Mouse (Mus musculus) thymus, postnatal 25 days (tissue): ENCODE data around the gene Dab1.

Source experiments
- DNase-seq: peaks from one replicate; pipeline ENCODE4 v3.0.0; 2022

The Dab1 gene

DNA sequence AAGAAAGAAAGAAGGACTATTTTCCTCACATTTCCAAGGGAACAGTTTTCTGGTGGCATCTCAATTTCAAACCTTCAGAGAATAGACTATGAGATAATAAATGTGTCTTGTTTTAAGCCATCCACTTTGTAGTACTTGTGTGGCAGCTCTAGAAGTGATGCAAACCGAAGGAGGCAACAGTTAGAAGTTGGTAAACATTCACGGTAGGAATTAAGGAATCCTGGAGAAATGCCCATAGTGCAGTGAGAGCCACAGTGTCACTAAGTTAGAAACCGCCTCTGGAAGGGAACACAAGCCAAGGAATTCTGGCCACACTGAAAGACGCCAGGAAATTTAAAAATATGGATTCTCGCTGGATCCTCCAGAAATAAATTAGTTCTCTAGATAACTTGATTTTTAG, 502.8 kb downstream of the Dab1 start:
- no peak for DNase-seq

DNA sequence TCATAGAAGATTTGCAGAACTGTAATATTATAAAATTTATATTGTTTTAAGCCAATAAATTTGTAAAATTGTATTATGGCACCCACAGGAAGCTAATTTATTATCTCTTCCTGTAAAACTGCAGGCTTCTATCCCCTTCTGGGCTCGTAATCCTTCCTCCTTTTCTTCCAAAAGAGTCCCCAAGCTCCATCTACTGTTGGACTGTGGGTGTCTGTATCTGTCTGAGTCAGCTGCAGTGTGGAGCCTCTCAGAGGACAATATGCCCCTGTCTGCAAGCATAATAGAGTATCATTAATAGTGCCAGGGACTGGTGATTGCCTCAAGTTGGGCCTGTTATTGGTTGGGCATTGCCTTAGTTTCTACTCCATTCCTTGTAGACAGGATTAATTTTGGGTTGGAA, 503.2 kb downstream of the Dab1 start:
- no peak for DNase-seq

DNA sequence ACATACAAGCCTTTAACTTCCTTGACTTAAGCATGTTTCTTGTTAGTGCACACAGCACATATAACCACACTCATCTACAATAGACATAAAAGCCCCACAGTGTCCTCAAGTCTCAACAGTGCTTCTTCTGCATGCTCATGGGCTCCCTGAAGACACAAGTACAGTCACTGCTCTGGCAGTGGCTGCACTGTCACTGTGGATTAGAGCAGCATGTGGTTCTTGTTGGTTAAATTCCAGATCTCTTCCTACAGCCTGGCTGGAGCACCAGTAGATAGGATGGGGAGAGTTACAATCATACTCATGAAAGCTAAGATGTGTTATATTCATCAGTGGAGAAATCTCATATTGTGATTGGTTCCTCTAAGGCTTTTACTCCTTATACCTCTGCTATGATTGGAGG, 534.5 kb downstream of the Dab1 start:
- no peak for DNase-seq

DNA sequence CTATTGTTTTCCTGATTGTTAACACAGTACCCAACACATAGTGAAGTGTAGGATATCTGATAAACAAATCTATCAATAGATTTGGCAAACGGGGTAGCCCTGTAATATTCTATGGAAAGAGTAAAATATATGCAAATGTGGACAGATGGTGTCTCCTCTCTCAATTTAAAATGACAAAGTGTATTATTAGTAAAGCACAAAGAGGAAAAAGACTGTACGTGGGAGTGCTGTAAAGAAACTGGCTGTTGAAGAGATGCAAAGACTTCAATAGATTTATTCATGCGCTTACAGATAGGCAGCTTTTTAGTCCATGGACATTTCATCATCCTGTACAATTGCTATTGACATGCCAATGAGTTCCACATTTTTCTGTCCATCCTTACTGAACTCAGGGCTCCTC, 558.9 kb downstream of the Dab1 start:
- DNase-seq: no peak

DNA sequence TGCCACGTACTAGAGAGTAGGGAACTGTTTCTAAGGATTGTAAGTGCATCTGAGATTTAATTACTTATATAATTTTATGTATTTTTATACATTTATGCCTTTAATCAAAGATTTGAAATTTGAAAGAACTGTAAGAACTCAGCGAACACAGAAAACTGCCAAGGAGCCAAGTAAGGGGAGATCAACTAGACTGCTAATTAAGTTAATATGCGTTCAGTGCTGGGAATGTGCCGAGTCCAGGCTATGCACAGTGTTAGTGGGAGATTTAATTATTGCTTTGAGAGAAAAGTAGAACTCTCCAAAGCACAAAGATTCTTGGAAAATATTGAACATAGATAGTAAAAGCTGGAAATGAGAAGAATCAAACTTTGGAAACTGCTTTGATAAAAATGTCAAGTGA, 567.2 kb downstream of the Dab1 start:
- DNase-seq: no peak

DNA sequence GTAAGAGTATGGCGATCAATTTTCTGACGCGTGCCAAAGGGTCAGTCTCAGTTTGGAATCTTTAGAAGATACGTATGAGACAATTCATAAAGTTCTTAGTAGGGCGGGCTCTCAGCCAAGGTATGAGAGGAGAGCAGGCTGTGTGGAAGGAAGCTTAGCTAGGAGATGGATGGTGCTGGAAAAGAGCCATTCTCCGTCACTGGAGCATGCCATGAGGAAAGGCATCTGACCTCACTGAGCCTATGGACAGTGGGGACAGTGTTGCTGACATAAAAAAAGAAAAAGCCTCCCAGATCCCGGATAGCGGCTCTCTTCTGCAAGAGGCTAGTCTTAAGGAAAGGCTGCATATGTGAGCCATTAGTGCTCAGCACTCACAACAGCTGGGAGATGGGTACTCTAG, 579.5 kb downstream of the Dab1 start:
- DNase-seq: no peak

DNA sequence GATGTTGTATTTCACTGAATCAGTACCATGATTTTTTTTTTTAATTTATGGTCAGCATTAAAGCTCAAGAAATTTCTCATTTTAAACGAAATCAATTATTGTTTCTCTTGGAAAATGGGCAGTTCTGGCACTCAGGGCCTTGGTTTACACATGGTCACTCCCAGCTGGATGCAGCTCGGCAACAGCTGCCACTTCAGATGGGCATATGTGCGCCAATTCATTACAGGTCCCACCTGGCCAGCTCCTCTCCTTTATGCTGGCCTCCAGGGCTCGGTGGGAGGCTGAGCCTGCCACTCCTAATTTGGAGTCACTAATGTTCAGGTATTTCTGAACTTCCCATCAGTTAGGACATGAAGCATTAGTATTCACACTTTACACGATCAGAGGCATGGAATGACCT, 582.5 kb downstream of the Dab1 start:
- DNase-seq: no peak

DNA sequence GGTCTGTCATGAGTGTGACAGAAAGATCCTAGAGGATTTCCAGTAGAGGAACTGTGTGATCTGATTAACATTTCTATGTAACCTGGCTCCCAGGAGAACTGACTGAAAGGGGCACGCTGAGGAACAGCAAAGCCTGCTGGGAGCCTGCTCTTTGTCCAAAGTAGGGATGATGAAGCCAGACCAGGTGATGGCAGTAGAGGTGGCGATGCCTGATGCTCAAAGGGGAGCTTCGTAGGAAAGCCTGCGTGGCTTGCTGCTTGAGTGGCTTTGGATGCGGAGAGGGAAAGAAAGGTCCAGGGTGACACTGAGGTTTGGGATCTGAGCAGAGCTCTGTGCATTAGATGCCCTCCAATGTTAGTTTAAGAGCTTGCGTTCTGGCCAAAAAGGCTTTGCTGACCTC, 584.9 kb downstream of the Dab1 start:
- no peak for DNase-seq

DNA sequence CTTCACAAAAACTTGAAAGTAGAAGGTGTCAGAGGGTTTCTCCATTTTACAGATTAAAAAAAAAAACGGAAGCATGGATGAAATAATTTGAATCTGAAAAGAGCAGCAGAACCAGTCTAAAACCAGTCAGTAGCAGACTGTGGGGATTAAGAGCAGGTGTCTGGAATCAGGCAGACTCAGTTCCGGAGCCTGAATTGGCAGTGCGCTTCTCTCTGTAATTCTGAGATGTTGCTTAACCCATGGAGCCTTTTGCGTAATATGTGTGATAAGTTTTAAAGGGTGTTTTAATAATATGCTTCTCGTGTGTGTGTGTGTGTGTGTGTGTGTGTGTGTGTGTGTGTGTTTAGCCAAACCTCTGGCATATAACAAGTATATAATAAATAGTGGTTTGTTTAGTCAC, 587.5 kb downstream of the Dab1 start:
- no peak for DNase-seq

DNA sequence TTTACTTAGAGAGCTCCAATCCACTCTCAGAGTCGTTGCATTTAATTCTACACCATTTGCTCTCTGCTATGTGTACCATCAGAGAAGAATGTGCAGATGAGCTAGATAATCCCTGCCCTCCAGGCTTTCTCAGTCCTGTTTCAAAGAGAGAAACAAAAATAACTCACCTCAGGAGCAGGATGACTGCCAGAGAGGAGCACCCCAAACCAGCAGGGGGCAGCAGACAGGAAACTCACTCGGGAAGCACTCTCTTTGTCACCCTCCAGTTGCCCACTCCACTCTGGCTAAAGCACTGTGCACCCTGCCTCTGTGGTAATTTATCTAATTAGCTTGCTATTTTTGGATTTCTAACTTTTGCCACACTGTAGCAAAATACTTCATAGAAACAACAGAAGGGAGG, 589.9 kb downstream of the Dab1 start:
- DNase-seq: no peak

DNA sequence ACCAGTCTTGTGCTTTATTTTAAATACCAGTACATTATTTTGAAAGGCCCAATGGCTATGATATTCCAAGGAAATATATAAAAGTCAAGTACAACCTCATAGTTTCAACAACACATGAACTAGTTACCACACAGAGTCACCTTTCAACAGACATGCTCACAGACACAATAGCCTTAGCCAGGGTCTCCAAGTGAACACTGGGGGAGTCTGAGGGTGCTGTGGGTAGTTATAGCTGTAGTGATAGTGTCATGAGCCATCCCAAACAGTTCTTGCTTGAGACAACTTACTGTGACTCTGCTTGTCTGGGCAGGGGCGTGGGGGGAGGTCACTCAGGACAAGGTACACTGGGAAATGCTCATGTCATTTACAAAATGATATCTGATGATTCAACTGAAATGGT, 591.6 kb downstream of the Dab1 start:
- no peak for DNase-seq

DNA sequence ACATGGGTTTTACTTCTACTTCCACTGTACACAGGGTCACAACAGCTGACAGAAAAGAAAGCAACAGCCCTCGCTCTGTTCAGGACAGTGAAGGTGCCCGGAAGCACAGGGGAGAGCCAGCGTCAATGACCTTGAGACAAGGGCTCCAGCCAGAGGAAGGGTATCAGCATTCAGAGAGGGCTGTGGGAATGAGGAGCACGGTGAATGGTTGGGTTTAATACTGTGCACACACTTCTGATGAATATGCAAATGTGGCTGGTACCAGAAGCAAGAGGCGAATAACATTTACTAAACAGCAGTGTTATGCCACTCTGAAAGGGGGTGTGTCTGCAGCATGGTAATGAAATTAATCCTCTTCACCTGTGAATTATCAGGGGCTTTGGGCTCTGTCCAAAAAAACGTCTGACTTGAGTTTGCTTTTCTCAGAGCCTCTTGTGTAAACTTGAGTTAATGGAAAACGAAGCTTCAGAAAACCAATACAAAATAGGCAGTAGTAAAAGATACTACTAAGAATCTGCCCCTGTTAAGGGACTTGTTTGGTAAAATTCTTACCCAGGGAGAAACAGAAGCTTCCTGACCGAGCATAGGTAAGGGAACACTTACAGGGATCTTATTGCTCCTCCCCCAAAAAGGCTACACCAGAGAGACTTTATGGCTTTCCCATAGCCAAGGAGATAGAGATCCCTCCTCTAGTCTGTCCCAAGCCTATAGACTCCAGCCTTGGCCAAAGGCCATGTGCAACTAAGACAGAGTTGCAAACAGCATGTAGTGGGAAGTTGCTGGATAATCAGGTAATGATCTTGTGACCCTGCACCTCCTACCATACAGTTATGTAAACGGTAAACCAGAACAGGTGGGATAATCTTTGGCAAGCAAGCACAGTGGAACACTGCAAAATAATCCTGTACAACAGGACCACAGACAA, 592.6 kb downstream of the Dab1 start:
- no peak for DNase-seq

DNA sequence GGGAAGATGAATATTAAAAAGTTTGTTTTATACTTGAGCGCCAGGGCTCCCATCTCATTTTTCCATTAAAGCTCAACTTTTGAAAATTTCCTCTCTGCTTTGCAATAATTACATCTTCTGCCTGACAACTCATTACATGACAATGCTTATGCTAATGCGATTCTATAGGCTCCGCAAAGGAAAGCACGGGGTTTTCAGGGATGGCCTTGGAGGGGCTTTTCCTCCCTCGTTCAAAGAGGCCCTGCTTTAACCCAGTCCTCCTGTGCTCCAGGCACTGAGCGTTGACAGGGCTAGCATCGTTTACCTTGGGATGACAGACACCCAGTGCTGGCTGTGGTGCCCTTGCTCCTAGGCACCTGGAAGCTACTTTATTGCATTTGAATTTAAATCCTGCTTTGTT, 595.6 kb downstream of the Dab1 start:
- no peak for DNase-seq

DNA sequence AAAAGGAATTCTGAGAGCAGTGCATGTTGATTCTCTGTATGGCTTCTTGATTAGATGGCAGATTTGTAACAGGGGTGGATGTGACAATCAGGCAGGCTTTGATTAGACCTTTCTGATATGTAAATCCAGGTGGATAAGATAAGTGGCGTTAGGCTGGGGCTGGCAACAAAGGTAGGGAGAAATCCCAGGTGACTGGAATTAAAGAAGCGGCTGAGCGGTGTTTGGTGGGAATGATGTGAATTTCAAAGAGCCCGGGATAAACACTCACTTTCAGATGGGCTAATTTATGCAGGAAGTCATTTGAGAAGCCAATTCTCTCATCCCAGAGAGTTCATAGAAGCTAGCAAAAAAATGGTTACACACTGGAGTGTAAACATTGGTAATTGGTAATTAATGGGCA, 598.2 kb downstream of the Dab1 start:
- DNase-seq: no peak

DNA sequence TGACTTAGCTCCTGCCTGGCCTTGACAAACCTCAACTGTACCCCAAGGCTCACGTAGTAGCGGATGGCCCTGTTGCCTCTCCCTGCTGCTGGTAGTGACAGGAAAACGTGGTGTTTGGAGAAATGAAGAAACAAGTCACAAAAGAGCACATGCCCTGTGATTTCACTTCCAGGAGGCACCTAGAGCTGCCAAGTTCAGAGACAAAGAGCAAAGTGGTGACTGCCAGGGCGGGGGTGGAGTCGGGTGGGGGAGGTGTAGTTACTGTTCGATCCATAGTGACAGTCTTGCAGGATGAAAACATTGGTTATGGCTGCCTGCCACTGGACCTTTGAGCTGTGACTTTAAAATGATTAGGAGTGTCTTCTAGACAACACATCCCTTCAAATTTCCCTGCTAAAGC, 599.6 kb downstream of the Dab1 start:
- DNase-seq: no peak

DNA sequence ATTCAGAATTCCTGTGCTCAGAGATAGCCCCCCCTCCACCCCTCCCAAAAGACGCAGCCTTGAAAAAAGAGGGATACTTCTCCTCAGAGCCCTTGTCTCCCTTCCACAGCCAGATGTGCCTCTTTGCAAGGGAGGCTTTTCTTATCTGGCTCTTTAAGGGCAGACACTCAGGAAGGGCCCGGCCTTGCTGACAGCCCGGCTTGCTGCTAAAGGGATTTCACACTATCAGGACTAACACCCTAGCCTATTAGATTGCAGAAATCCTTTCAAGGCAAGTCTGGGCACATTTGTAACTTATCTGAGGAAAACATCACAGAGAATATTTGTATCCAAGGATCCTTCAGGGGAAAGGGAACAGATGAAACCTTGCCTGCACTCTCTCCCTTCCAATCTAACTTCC, 600.9 kb downstream of the Dab1 start:
- DNase-seq: no peak

DNA sequence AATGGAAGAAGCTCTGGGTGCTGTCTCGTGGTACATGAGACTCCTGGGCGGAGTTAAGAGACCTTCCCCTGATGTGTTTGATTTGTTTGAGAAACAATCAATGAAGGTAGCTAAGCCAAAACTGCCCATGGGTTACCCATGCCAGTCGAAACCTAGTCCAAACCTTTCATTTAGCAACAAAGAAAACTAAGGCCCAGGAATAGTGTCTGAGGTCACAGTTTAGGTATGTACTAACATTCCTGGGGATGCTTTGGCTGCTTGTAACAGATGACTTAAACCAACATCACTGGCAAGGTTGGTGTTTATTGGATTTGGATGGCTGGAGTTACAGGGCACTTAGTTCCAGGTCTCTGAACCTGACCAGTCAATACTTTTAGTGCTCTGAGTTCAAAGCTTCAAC, 610.1 kb downstream of the Dab1 start:
- DNase-seq: no peak

DNA sequence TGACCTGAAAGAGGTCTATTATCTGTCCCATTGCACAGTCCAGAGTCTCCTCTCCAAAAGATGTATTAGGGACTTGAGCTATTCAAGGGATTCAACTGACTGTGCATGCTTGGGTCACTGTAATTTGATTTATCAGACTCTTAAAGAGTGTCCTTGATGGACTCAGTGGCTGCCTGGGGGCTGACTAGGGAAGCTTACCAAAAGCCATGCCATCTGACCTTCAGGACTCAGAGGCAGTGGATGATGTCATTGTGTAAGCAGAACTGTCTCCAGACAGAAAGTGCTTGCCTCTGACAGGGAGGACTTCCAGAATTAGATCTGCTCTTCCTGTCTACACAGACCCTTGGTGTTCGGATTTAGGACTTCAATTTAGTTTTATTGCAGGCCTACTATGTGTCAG, 627.3 kb downstream of the Dab1 start:
- no peak for DNase-seq

DNA sequence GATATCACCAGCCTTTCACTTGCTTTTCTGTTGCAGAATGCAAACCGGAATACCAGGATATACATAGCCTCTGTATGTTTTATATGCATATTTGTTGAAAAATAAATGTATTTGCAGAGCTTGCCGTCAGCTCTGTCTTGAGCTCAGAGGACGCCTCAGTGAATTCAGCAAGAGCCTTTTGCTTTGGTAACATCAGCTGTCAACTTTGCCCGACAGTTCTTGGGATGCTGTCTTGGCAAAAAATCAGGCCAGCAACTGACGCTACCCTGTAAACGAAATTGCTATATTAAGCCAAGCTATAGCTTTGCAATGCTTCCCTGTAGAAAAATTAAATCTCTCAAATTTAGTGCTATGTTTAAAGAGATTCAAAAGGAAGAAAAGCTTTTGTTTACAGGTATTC, 630.3 kb downstream of the Dab1 start:
- no peak for DNase-seq

DNA sequence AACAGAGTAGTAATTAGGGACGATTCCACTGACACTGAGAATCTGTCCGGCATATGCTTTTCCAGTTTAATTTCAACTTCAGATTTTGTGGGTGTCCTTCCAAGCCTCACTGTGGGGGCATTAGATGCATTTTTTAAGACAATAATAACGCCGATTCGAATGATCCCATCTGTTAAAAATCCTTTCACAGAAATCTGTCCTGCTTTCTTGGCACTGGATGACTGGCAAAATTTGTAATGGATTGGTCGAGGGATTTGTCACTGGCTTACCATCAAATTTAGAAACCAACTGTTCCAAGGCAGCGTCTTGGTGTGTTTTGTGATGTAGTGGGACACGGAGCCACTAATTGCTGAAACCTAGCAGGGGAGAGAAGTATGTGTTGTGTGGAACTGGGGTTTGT, 638.6 kb downstream of the Dab1 start:
- DNase-seq: no peak

DNA sequence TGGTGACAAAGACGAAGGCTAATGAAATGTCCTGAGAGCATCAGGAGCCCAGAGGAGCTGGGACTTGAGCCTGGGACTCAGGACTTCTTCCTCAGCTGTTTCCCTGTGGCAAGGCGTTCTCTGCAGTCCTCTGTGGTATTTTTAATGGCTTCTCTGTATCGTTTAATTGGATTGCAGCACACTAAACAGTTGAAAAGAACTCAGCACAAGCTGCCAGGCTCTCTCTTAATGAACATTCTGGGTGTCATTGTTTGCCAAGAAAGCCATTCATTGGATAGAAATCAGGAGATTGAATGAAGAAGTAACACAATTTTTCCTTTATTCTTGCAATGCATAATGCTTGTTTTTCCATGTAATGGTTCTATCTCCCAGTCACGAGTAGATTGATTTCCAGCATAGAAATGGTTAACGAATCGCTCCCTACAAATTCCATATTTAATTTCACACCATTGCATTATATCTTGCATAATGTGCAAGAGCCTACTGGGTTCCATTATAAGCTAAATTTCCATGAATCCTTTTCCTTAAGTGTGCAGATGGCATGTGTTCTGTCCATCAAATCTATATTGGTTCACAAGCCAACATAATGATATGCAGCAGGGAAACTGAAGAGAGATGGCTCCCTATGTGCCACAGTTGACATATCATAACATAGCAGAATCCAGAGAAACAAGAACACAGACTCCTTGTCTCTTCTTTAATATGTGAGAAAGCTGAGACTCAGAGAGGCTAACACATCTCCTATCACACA, 650.4 kb downstream of the Dab1 start:
- no peak for DNase-seq

DNA sequence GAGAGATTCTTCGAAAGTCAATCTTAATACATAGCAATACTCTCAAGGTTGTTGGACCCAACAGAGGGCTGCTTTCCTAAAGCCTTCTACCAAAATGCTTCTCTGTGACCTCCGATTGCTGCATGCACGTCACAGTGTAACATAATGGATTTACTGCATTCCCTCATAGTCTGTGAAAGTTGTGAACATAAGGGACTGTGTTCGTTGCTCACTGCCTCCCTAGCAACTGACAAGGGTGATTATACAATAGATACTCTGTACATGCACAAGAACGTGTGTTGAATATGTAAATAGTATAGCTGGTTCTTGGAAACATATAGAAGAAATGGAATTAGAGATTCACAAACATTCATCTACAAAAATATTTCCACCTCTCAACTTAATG, 651.0 kb downstream of the Dab1 start:
- DNase-seq: no peak

DNA sequence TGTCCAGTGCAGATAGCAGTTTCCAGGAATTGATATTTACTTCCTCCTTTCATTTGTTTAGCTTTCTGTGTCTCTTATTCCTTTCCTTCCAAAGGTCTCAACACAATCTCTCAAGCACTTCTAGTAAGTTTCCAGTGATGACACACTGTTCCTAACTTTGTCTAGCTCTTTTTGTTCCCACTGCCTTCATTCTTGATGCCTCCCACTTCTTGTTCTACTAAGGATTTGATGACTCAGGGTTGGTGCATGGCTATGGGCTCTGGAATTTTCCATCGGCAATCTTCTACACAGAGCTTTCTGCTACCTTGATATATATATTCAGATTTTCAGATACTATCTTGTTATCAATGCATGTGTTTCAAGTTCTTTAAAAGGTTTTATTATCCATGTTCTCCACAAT, 656.1 kb downstream of the Dab1 start:
- no peak for DNase-seq

DNA sequence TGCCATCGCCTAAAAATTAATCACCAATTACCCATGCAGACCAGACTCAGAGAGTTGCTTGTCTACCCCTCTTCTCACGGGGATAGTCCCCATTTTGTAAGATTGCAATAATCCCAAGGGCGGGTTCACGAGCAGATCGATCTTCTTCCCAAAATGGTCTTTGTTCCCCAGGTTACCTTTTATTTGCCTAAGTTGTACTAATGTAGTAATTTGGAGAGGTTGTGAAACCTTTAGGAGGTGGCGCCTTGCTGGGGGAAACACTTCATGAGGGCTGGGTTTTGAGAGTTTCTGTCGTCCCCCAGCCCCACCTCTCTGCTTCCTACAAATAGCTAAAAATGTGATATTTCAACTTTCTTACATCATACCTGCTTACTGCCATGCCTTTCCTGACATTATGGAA, 657.8 kb downstream of the Dab1 start:
- no peak for DNase-seq

DNA sequence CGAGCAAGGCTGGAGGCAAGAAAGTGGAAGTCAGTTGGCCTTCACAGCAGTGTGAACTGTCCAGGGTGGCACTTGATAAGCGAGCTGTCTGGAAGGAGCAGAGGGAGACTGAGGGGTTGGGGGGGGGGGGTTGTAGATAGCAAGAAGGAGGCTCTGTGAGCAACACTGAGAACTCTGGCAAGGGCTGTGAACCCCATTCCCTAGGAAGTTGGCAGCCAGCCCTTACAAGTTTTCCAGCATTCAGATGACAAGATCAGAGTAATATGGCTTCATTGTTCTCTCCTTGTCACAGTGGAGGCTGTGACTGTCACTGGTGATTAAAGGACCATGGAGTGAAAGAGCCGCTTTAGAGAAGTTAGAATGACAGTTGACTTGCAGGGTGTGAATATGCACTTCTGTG, 662.4 kb downstream of the Dab1 start:
- DNase-seq: no peak
